Comparison of ENCODE assay signal across 25 mouse cellular contexts in the genomic region with DNA sequence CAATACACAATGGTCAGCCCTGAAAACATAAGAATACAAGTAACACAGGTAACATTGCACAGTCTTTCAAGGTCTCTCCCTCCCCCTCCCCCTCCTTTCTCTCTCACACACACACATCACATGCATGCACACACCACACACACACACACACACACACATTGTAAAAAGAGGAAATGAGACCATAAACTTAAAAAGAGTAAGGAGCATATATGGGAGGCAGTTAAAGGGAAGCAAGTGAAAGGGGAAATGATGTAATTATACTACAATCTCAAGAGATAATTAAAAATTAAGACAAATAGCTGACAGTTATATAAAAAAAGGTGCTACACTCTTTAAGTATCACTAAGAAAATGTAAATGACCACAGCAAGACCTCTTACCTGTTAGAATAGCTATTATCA.
A peak's percentile ranks its signal among the peaks of the same experiment; 100 is the strongest.
DNase-seq lines count a peak whose midpoint lies in the region; TF ChIP-seq lines count a peak whose summit lies in the region.
"Had no signal": no experiment of that assay in that cellular context is flagged by ENCODE, and none has a peak within 500 bp of the region (broad histone marks: within the 10 kb centered on the region; RNA-seq: fewer than 3 reads in every experiment).

No protein-coding gene starts in this region.

- H3K79me2 ChIP-seq in CH12.LX (replicated peaks; ENCODE audit: control insufficient read depth, extremely low read depth, insufficient read depth, poor library complexity, severe bottlenecking) = no peaks in the 10 kb centered on the region
- no peaks in the 10 kb centered on the region for H3K79me2 ChIP-seq in macrophage (ENCODE audit: inconsistent target)

- no peak overlapping the region for H3K4me2 ChIP-seq in CH12.LX (ENCODE audit: insufficient read depth, low read depth, poor library complexity, severe bottlenecking)
- H3K4me2 ChIP-seq: embryonic facial prominence, embryonic 12.5 days; embryonic facial prominence, embryonic 15.5 days; forebrain, embryonic 15.5 days; heart, embryonic 12.5 days; heart, embryonic 15.5 days; hindbrain, embryonic 12.5 days; hindbrain, embryonic 15.5 days had no signal

- dilution Hi-C loops in CH12.LX (cut with MboI; ENCODE audit: extremely low pct_ligation_motif_present, extremely low pct_unique_long_range_greater_than_20kb, low sequenced_read_pairs) = no loop called here

- peak; percentile 8 for DNase-seq in CH12.LX (ENCODE audit: extremely low read depth)
- DNase-seq in splenic B cell, adult 2 months (ENCODE audit: low read depth, low spot score) = peak; percentile 45
- DNase-seq in cerebellum, adult 8-10 months = no peak
- no peak for DNase-seq in urinary bladder, postnatal 25 days (ENCODE audit: low spot score)
- DNase-seq in adrenal gland, postnatal 10 days = no peak
- DNase-seq in urinary bladder, adult 18-20 months (ENCODE audit: low spot score in 2 of 2) = no peak
- DNase-seq: adrenal gland, postnatal 14 days; B cell, adult 2 months; cerebellum, adult 11-12 months; cerebellum, adult 9-10 months; cerebellum, postnatal 14 days; gastrocnemius, postnatal 10 days; gastrocnemius, postnatal 36 days; heart, adult 11 months; heart, postnatal 14 days; heart, postnatal 4 days had no signal

- H3K27ac ChIP-seq in CH12.LX (ENCODE audit: insufficient read depth, low read depth) (no peak overlapping the region), macrophage (peak overlapping the region; percentile 46; the same call in 1 of the 2 replicates)
- peak overlapping the region; percentile 55 for H3K27ac ChIP-seq in bone marrow macrophage, adult 2 months (ENCODE audit: insufficient read depth, low read depth, low read length)
- H3K27ac ChIP-seq: embryonic facial prominence, embryonic 12.5 days; embryonic facial prominence, embryonic 15.5 days; forebrain, embryonic 15.5 days; heart, embryonic 15.5 days; hindbrain, embryonic 12.5 days; hindbrain, embryonic 15.5 days had no signal

- TF ChIP-seq RAD21 in CH12.LX (IDR thresholded peaks at IDR 0.05; ENCODE audit: low read depth, low read length) = no peak

- in situ Hi-C loops in CH12.LX (cut with MboI; ENCODE audit: low pct_ligation_motif_present, low pct_unique_long_range_greater_than_20kb, low sequenced_read_pairs) = no loop called here

- H3K36me3 ChIP-seq in CH12.LX (replicated peaks in 1 of 2; ENCODE audit: control insufficient read depth in 1 of 2, insufficient read depth in 1 of 2, low read length in 1 of 2) (no peaks in the 10 kb centered on the region), macrophage (ENCODE audit: inconsistent target) (no peaks in the 10 kb centered on the region)
- H3K36me3 ChIP-seq in splenic B cell, adult 2 months (ENCODE audit: control insufficient read depth, insufficient read depth, low read length, poor library complexity, severe bottlenecking) = no peaks in the 10 kb centered on the region
- H3K36me3 ChIP-seq: embryonic facial prominence, embryonic 12.5 days; embryonic facial prominence, embryonic 15.5 days; forebrain, embryonic 15.5 days; heart, embryonic 12.5 days; heart, embryonic 15.5 days; hindbrain, embryonic 12.5 days; hindbrain, embryonic 15.5 days had no signal

- peaks cover 0 to 8% of the 10 kb centered on the region in 2 experiments; a peak in 2 of 4 replicates for H3K4me1 ChIP-seq in CH12.LX (ENCODE audit: control insufficient read depth in 1 of 2, insufficient read depth in 2 of 2)
- peaks cover 14% of the 10 kb centered on the region for H3K4me1 ChIP-seq in bone marrow macrophage, adult 2 months (ENCODE audit: control insufficient read depth, insufficient read depth, low read length)
- H3K4me1 ChIP-seq: embryonic facial prominence, embryonic 12.5 days; embryonic facial prominence, embryonic 15.5 days; heart, embryonic 12.5 days; heart, embryonic 15.5 days; hindbrain, embryonic 12.5 days; hindbrain, embryonic 15.5 days had no signal

- H3K4me3 ChIP-seq in CH12.LX (replicated peaks in 1 of 3; ENCODE audit: low read depth in 2 of 3, low read length in 2 of 3, poor library complexity in 1 of 3) (no peak overlapping the region), macrophage (ENCODE audit: inconsistent target) (no peak overlapping the region)
- no peak overlapping the region for H3K4me3 ChIP-seq in bone marrow macrophage, adult 2 months (ENCODE audit: insufficient read depth, low read length)
- H3K4me3 ChIP-seq: embryonic facial prominence, embryonic 12.5 days; embryonic facial prominence, embryonic 15.5 days; forebrain, embryonic 15.5 days; heart, embryonic 12.5 days; heart, embryonic 15.5 days; hindbrain, embryonic 12.5 days; hindbrain, embryonic 15.5 days had no signal

- peak; percentile 19; the same call in 1 of the 2 replicates for TF ChIP-seq EP300 in CH12.LX (IDR thresholded peaks at IDR 0.05; ENCODE audit: low read length)

- no peaks in the 10 kb centered on the region for H3K27me3 ChIP-seq in CH12.LX (replicated peaks)
- H3K27me3 ChIP-seq in splenic B cell, adult 2 months (ENCODE audit: control insufficient read depth, insufficient read depth, low read length, poor library complexity, severe bottlenecking) = no peaks in the 10 kb centered on the region
- H3K27me3 ChIP-seq: embryonic facial prominence, embryonic 12.5 days; embryonic facial prominence, embryonic 15.5 days; forebrain, embryonic 15.5 days; heart, embryonic 12.5 days; heart, embryonic 15.5 days; hindbrain, embryonic 12.5 days; hindbrain, embryonic 15.5 days had no signal

- no peak for TF ChIP-seq POLR2A in CH12.LX (IDR thresholded peaks at IDR 0.05; ENCODE audit: low read depth, low read length)
- TF ChIP-seq POLR2A in bone marrow macrophage, adult 2 months (IDR thresholded peaks at IDR 0.05; ENCODE audit: borderline replicate concordance, low read depth, low read length) = no peak

- H3K9ac ChIP-seq in CH12.LX (ENCODE audit: insufficient read depth, low read depth) = no peak overlapping the region
- H3K9ac ChIP-seq: embryonic facial prominence, embryonic 12.5 days; embryonic facial prominence, embryonic 15.5 days; forebrain, embryonic 15.5 days; heart, embryonic 12.5 days; heart, embryonic 15.5 days; hindbrain, embryonic 12.5 days; hindbrain, embryonic 15.5 days had no signal

- H3K9me3 ChIP-seq in CH12.LX (replicated peaks; ENCODE audit: low read length) = no peaks in the 10 kb centered on the region
- H3K9me3 ChIP-seq: embryonic facial prominence, embryonic 12.5 days; embryonic facial prominence, embryonic 15.5 days; forebrain, embryonic 15.5 days; heart, embryonic 12.5 days; heart, embryonic 15.5 days; hindbrain, embryonic 12.5 days; hindbrain, embryonic 15.5 days had no signal

- no peak for TF ChIP-seq CTCF in CH12.LX (conservative IDR thresholded peaks at IDR 0.05 in 1 of 2, IDR thresholded peaks at IDR 0.05 in 1 of 2; ENCODE audit: low read depth in 2 of 2, low read length in 2 of 2)
- TF ChIP-seq CTCF in bone marrow macrophage, adult 2 months (IDR thresholded peaks at IDR 0.05; ENCODE audit: low read depth, low read length) = no peak

TF ChIP-seq in CH12.LX, 34 proteins besides CTCF, POLR2A, EP300 and RAD21:
- TF ChIP-seq IRF4 (IDR thresholded peaks at IDR 0.05; ENCODE audit: low read depth, low read length) = peak; percentile 40; the same call in 1 of the 2 replicates
- TF ChIP-seq BHLHE40 (IDR thresholded peaks at IDR 0.05; ENCODE audit: low read depth, low read length) = peak; percentile 51
- no peak for TF ChIP-seq MAZ (IDR thresholded peaks at IDR 0.05; ENCODE audit: low read depth, low read length)

Comparison
In these comparisons a context has a peak if more than half of its experiments do, and no peak if none do; other contexts are left out.
1. DNase-seq: peak in CH12.LX (single experiment) and splenic B cell, adult 2 months (single experiment); none in cerebellum, adult 8-10 months (single experiment), urinary bladder, postnatal 25 days (single experiment), adrenal gland, postnatal 10 days (single experiment) and urinary bladder, adult 18-20 months (0 of 2).